Mouse (Mus musculus): ENCODE measurements around the gene Slf2. TPM values are rescaled to one million over a fixed set of nuclear protein-coding genes. Genes with fewer than 3 reads are reported as not detected.
A peak's percentile ranks its signal among the peaks of the same experiment; 100 is the strongest.

Slf2 gene
- polyA plus RNA-seq, 1 experiment from 2014 or later = 35.5 TPM

DNA sequence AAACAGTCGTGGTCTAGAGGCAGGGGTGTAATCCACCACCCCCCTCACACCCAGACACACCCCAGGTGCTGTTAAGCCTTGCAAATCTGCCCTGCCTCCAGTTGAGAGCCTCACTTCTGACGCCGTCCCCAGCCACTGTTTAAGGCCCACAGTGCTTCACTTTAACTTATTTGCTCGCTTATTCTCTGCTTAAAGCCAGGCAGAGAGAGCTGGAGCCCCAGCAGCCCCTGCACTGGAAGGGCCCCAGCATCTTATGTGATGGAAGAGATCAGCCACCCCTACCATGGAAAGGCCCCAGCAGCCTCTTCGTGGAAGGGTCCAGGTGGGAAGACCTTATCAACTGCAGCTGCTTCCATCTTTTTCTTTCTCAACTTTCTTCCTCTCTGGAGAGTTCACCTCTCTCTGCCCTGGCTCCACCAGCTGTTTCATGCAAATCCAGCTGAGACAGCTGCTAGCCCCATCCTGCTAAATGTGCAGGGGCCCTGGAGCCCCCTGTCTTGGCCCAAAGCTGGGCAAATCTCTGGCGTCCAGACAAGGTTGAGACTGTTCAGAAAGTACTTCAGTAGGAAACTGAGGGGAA, 26.7 kb upstream of the Slf2 start:
- Histone ChIP-seq H3K4me3 (ENCODE audit: low read length) (no peak overlapping the region), H3K36me3 (ENCODE audit: control insufficient read depth, insufficient read depth) (no peaks in the 10 kb centered on the region), H3K4me1 (ENCODE audit: control insufficient read depth, insufficient read depth, low read length) (peaks cover 24% of the 10 kb centered on the region), H3K9me3 (replicated peaks; ENCODE audit: control insufficient read depth, low read length) (no peaks in the 10 kb centered on the region), H3K27ac (ENCODE audit: low read length) (no peak overlapping the region), H3K9ac (ENCODE audit: low read length) (no peak overlapping the region), H3K27me3 (ENCODE audit: control insufficient read depth, insufficient read depth, low read length) (no peaks in the 10 kb centered on the region), H3K4me2 (ENCODE audit: low read depth, low read length) (no peak overlapping the region)
- ATAC-seq (replicated peaks; ENCODE audit: extremely low read depth, insufficient read depth, low FRiP score) = no peak
- WGBS = 47% methylated on average over 6 of the region's 6 CpGs

DNA sequence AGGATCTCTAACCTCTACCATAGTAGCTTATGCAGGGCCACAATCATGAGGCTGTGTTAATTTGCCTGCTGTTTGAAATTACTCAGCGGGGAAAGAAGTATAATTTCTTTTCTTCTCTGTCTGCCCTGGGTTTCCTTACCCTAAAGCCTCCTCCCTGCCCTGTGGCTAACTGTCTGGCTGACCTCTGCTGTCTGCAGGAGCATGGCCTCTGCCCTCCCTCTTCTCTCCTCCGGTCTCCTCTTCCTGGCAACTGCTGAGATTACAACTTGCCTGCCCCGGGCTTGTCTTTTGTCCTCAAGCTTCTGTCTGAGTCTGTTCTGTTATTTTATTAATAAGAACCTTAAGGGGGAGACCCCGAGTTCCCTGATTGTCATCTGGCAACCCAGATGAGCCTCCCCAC, 25.6 kb upstream of the Slf2 start:
- Histone ChIP-seq H3K9me3 (replicated peaks; ENCODE audit: control insufficient read depth, low read length) (no peaks in the 10 kb centered on the region), H3K4me1 (ENCODE audit: control insufficient read depth, insufficient read depth, low read length) (peaks cover 14% of the 10 kb centered on the region), H3K9ac (ENCODE audit: low read length) (no peak overlapping the region), H3K36me3 (ENCODE audit: control insufficient read depth, insufficient read depth) (no peaks in the 10 kb centered on the region), H3K27ac (ENCODE audit: low read length) (no peak overlapping the region), H3K27me3 (ENCODE audit: control insufficient read depth, insufficient read depth, low read length) (no peaks in the 10 kb centered on the region), H3K4me3 (ENCODE audit: low read length) (no peak overlapping the region), H3K4me2 (ENCODE audit: low read depth, low read length) (no peak overlapping the region)
- 51% methylated on average over 4 of the region's 4 CpGs for WGBS
- ATAC-seq (replicated peaks; ENCODE audit: extremely low read depth, insufficient read depth, low FRiP score) = no peak

DNA sequence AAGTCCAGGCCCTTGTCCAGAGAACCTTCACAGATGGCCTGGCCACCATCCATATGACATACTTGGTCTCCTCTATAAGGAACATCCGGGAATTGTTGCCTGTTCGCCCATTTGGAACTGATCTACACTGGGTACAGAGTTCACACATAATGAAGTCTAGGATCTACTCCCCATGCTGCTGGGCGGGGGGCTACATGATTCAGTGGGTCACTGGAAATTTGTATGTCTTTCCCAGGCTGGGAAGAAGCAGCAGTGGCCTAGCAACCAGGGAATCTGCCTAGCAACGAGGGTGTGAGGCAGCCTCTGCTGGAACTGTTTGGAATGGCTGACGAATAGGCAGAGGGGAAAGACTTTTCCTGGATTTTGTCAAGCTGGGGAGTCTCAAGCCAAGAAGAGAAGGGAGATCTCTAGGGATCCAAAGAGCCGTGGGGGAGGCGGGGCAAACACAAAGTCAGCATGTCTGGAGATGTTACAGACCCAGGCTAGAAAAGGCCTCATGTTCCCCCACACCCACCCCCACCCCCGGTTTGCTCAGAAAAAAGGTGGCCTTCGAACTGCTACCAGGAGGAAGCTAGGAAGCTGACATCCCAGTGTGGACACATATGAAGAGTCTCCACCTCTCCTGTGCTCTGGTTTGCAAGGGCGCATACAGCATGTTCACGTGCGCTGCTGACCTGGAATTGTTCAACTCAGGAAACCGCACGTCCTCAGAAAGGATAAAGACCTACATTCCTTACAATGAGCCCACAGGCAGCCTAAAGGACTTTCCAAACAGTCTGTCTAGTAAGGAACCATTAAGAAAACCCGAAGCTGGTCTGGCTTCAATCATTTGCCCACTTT, 22.9 kb upstream of the Slf2 start:
- Histone ChIP-seq H3K9ac (ENCODE audit: low read length) (no peak overlapping the region), H3K27ac (ENCODE audit: low read length) (peak overlapping the region; percentile 81), H3K4me2 (ENCODE audit: low read depth, low read length) (no peak overlapping the region), H3K4me3 (ENCODE audit: low read length) (no peak overlapping the region), H3K27me3 (ENCODE audit: control insufficient read depth, insufficient read depth, low read length) (no peaks in the 10 kb centered on the region), H3K4me1 (ENCODE audit: control insufficient read depth, insufficient read depth, low read length) (peaks cover 9% of the 10 kb centered on the region), H3K36me3 (ENCODE audit: control insufficient read depth, insufficient read depth) (no peaks in the 10 kb centered on the region), H3K9me3 (replicated peaks; ENCODE audit: control insufficient read depth, low read length) (no peaks in the 10 kb centered on the region)
- WGBS = 47% methylated on average over 15 of the region's 15 CpGs
- ATAC-seq (replicated peaks; ENCODE audit: extremely low read depth, insufficient read depth, low FRiP score) = peak; percentile 78

DNA sequence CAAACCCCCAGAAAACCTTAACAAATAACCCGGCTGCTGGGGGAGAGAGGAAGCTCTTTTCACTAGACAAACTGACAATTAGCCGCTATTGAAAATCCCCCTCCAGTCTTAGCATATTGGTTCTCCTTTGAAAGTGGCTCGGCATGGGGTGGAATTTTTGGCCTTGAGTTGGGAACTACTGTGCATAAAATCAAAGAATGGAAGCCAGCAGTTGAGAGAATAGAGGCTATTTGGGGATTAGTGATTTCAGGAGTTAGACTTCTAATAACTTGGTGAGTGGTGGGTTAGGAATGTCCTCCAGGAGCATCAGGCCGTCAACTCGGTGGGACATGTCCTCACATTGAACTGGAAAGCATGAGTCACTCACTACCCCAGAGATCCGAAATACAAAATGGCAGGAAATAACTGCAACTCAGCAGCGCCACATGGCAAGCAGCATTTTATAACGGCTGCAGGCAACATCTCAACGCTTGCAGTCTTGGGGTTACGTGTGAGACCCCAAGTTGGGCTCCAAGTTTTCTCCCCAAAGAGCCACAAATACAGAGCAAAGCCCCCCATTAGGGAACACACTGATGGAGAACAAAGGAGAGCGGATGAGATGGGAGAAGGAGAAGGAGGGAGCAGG, 22.0 kb upstream of the Slf2 start:
- no peak overlapping the region for H3K9ac ChIP-seq (ENCODE audit: low read length)
- no peak; the same call in 1 of the 2 replicates for ATAC-seq (replicated peaks; ENCODE audit: extremely low read depth, insufficient read depth, low FRiP score)

DNA sequence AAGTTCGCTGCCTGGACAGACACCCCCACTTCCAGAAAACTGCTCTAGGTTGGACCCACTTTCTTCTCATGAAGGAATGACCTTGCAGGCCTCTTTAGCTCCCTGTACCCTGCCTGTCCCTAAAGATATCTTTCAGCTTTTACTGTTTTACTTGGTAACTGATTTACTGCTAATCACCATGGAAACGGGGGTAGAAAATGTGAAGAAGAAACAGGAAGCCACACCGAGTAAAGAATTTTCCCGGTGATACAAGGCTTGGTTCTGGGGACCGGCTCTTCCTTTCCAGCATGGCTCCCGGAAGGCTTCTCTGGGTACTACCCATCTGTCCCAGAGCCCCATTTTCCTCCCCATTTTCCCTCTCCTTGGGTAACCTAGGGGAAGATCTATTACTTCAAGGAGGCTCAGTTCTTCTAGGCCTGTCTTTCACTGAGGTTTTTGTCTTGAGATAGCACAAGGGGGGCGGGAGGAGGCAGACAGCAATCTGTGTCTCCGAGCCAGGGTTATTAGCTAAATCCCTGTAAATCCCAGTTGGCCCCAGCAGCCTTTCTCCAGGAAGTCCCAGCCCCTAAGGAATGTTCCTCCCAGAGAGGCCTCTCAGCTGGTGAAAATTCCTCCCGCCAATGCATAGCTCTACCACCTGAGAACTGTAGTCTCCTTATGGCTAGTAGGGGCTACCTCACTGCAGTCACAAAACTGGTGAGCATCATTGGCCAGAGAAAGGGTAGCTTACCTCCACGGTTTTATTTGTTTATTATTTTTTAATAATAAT, 16.3 kb upstream of the Slf2 start:
- no peaks in the 10 kb centered on the region for H3K36me3 ChIP-seq (ENCODE audit: control insufficient read depth, insufficient read depth)
- H3K27me3 ChIP-seq (ENCODE audit: control insufficient read depth, insufficient read depth, low read length) = no peaks in the 10 kb centered on the region
- H3K4me1 ChIP-seq (ENCODE audit: control insufficient read depth, insufficient read depth, low read length) = peaks cover 6% of the 10 kb centered on the region; the same call in 1 of the 2 replicates
- WGBS = 41% methylated on average over 10 of the region's 10 CpGs
- H3K4me2 ChIP-seq (ENCODE audit: low read depth, low read length) = no peak overlapping the region
- no peak overlapping the region for H3K4me3 ChIP-seq (ENCODE audit: low read length)
- H3K9me3 ChIP-seq (replicated peaks; ENCODE audit: control insufficient read depth, low read length) = no peaks in the 10 kb centered on the region
- no peak for ATAC-seq (replicated peaks; ENCODE audit: extremely low read depth, insufficient read depth, low FRiP score)
- peak overlapping the region; percentile 60 for H3K27ac ChIP-seq (ENCODE audit: low read length)
- no peak overlapping the region for H3K9ac ChIP-seq (ENCODE audit: low read length)

More for the DNA sequence above, 22.0 kb upstream of the Slf2 start:
- Histone ChIP-seq H3K4me2 (ENCODE audit: low read depth, low read length) (no peak overlapping the region), H3K36me3 (ENCODE audit: control insufficient read depth, insufficient read depth) (no peaks in the 10 kb centered on the region), H3K4me1 (ENCODE audit: control insufficient read depth, insufficient read depth, low read length) (peaks cover 9% of the 10 kb centered on the region), H3K27me3 (ENCODE audit: control insufficient read depth, insufficient read depth, low read length) (no peaks in the 10 kb centered on the region), H3K4me3 (ENCODE audit: low read length) (no peak overlapping the region), H3K9me3 (replicated peaks; ENCODE audit: control insufficient read depth, low read length) (no peaks in the 10 kb centered on the region), H3K27ac (ENCODE audit: low read length) (peak overlapping the region; percentile 81)
- 54% methylated on average over 11 of the region's 11 CpGs for WGBS

DNA sequence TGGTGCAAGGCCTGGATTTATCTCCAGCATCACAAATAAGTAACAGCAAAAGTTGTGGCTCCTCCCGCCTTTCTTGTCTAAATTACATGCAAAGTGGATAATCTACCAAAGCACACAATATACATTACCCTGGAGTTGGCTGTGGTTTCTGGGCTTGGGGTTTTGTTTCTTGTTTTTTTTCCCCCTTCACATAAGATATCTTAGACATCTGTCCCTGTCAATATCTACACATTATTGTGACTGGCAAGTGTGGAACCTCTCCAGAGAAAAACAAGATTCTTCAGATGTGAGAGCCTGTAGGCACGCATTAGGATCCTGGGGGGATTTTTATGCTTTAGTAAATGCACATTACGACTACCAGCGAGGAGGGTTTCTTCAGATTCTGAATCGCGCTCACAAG, 12.8 kb upstream of the Slf2 start:
- 85% methylated on average over 6 of the region's 6 CpGs for WGBS
- Histone ChIP-seq H3K4me2 (ENCODE audit: low read depth, low read length) (no peak overlapping the region), H3K4me1 (ENCODE audit: control insufficient read depth, insufficient read depth, low read length) (peaks cover 6% of the 10 kb centered on the region; the same call in 1 of the 2 replicates), H3K36me3 (ENCODE audit: control insufficient read depth, insufficient read depth) (no peaks in the 10 kb centered on the region), H3K9me3 (replicated peaks; ENCODE audit: control insufficient read depth, low read length) (no peaks in the 10 kb centered on the region), H3K4me3 (ENCODE audit: low read length) (no peak overlapping the region), H3K27me3 (ENCODE audit: control insufficient read depth, insufficient read depth, low read length) (no peaks in the 10 kb centered on the region), H3K9ac (ENCODE audit: low read length) (no peak overlapping the region), H3K27ac (ENCODE audit: low read length) (no peak overlapping the region)
- no peak for ATAC-seq (replicated peaks; ENCODE audit: extremely low read depth, insufficient read depth, low FRiP score)

DNA sequence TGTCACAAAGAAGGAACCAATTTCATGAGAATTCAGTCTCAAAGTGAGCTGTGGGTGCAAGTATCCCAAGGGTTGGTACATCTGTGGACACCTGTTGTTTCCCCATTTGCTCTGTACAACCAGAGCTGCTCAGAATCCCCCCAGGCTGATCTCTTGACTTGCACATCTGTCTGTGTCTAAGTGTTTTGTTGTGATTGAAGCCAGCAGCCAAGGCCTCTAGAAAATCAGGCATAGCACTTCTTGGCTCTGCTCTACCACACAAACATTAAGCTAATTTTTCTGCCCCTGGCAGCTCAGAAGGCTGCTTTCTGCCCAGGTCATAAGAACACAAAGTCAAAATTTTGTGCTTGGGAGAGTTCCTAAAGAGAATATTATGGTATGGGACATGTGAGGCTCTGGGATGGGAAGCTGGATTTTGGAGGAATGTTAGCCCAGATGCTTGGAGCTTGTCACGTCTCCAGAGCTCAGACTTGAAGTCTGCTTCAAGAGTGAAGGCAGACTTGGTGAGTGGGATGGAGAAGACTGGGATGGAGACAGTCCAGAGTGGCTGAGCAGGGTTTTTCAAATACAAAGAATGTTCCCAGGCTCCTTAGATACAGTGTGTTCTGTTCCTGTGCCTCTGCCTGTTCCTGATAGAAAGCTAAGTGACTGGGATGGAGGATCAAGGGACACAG, 9.3 kb upstream of the Slf2 start:
- Histone ChIP-seq H3K4me2 (ENCODE audit: low read depth, low read length) (no peak overlapping the region), H3K36me3 (ENCODE audit: control insufficient read depth, insufficient read depth) (no peaks in the 10 kb centered on the region), H3K27ac (ENCODE audit: low read length) (no peak overlapping the region), H3K4me1 (ENCODE audit: control insufficient read depth, insufficient read depth, low read length) (peaks cover 3% of the 10 kb centered on the region), H3K9ac (ENCODE audit: low read length) (no peak overlapping the region), H3K9me3 (replicated peaks; ENCODE audit: control insufficient read depth, low read length) (no peaks in the 10 kb centered on the region), H3K27me3 (ENCODE audit: control insufficient read depth, insufficient read depth, low read length) (no peaks in the 10 kb centered on the region), H3K4me3 (ENCODE audit: low read length) (no peak overlapping the region)
- ATAC-seq (replicated peaks; ENCODE audit: extremely low read depth, insufficient read depth, low FRiP score) = no peak
- WGBS = 71% methylated on average over 1 of the region's 1 CpGs

DNA sequence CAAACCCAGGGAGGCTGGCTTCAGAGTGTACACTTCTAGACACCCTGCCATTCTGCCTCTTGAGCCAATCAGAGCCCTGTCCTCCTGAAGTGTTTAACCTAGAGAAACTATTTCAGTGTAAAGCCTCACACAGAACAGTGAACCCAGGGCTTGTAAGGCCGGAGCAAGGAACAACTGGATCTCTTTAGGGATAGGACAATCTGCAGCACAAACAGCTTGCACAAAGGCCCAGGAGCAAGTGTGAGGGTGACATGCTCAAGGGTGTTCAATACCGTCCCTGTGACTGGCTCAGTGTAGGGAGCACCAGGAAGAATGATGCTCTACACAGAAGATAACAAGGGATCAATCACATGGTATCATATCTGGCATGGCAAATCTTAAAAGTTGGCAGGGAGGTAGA, 8.4 kb upstream of the Slf2 start:
- H3K4me1 ChIP-seq (ENCODE audit: control insufficient read depth, insufficient read depth, low read length) = peaks cover 10% of the 10 kb centered on the region
- no peak overlapping the region for H3K4me3 ChIP-seq (ENCODE audit: low read length)
- H3K9ac ChIP-seq (ENCODE audit: low read length) = no peak overlapping the region
- no peaks in the 10 kb centered on the region for H3K9me3 ChIP-seq (replicated peaks; ENCODE audit: control insufficient read depth, low read length)
- no peak overlapping the region for H3K27ac ChIP-seq (ENCODE audit: low read length)
- no peak for ATAC-seq (replicated peaks; ENCODE audit: extremely low read depth, insufficient read depth, low FRiP score)
- H3K4me2 ChIP-seq (ENCODE audit: low read depth, low read length) = no peak overlapping the region
- no peaks in the 10 kb centered on the region for H3K36me3 ChIP-seq (ENCODE audit: control insufficient read depth, insufficient read depth)
- no peaks in the 10 kb centered on the region for H3K27me3 ChIP-seq (ENCODE audit: control insufficient read depth, insufficient read depth, low read length)
- WGBS = 73% methylated on average over 2 of the region's 2 CpGs
